Mouse (Mus musculus): ENCODE measurements around the gene Gria3. TPM values are rescaled to one million over a fixed set of nuclear protein-coding genes. Genes with fewer than 3 reads are reported as not detected.

The Gria3 gene
- polyA plus RNA-seq, 1 experiment from 2014 or later, result 7.9 TPM

GRCm38 (mm10) chrX:41616928-41617327, 216.3 kb downstream of the Gria3 start:
- Histone ChIP-seq H3K9me3 (replicated peaks; ENCODE audit: control insufficient read depth, low read length) (no peaks in the 10 kb centered on the region), H3K27me3 (ENCODE audit: control insufficient read depth, insufficient read depth, low read length) (no peaks in the 10 kb centered on the region), H3K36me3 (ENCODE audit: control insufficient read depth, insufficient read depth, low read length) (no peaks in the 10 kb centered on the region), H3K9ac (ENCODE audit: low read length) (no peak overlapping the region), H3K4me3 (replicated peaks; ENCODE audit: low read length) (no peak overlapping the region), H3K27ac (ENCODE audit: low read length) (no peak overlapping the region), H3K4me2 (ENCODE audit: low read depth, low read length) (no peak overlapping the region), H3K4me1 (ENCODE audit: control insufficient read depth, insufficient read depth, low read length) (no peaks in the 10 kb centered on the region)
- WGBS, result 97% methylated on average over 1 of the region's 1 CpGs
- no peak for ATAC-seq (ENCODE audit: insufficient read depth, low FRiP score)

GRCm38 (mm10) chrX:41618396-41618795, 217.7 kb downstream of the Gria3 start:
- WGBS, result 93% methylated on average over 2 of the region's 2 CpGs

GRCm38 (mm10) chrX:41633576-41633975, 232.9 kb downstream of the Gria3 start:
- no peaks in the 10 kb centered on the region for H3K4me1 ChIP-seq (ENCODE audit: control insufficient read depth, insufficient read depth, low read length)
- H3K9me3 ChIP-seq (replicated peaks; ENCODE audit: control insufficient read depth, low read length), result no peaks in the 10 kb centered on the region
- H3K4me3 ChIP-seq (replicated peaks; ENCODE audit: low read length), result no peak overlapping the region
- no peak overlapping the region for H3K4me2 ChIP-seq (ENCODE audit: low read depth, low read length)
- ATAC-seq (ENCODE audit: insufficient read depth, low FRiP score), result no peak
- no peaks in the 10 kb centered on the region for H3K36me3 ChIP-seq (ENCODE audit: control insufficient read depth, insufficient read depth, low read length)
- H3K27ac ChIP-seq (ENCODE audit: low read length), result no peak overlapping the region
- 76% methylated on average over 4 of the region's 4 CpGs for WGBS
- no peak overlapping the region for H3K9ac ChIP-seq (ENCODE audit: low read length)
- H3K27me3 ChIP-seq (ENCODE audit: control insufficient read depth, insufficient read depth, low read length), result no peaks in the 10 kb centered on the region

More at GRCm38 (mm10) chrX:41618396-41618795, 217.7 kb downstream of the Gria3 start:
- Histone ChIP-seq H3K4me3 (replicated peaks; ENCODE audit: low read length) (no peak overlapping the region), H3K27ac (ENCODE audit: low read length) (no peak overlapping the region), H3K9me3 (replicated peaks; ENCODE audit: control insufficient read depth, low read length) (no peaks in the 10 kb centered on the region), H3K4me1 (ENCODE audit: control insufficient read depth, insufficient read depth, low read length) (no peaks in the 10 kb centered on the region), H3K4me2 (ENCODE audit: low read depth, low read length) (no peak overlapping the region), H3K9ac (ENCODE audit: low read length) (no peak overlapping the region), H3K36me3 (ENCODE audit: control insufficient read depth, insufficient read depth, low read length) (no peaks in the 10 kb centered on the region), H3K27me3 (ENCODE audit: control insufficient read depth, insufficient read depth, low read length) (no peaks in the 10 kb centered on the region)
- no peak for ATAC-seq (ENCODE audit: insufficient read depth, low FRiP score)

GRCm38 (mm10) chrX:41644954-41645353, 244.3 kb downstream of the Gria3 start:
- H3K9ac ChIP-seq (ENCODE audit: low read length), result no peak overlapping the region
- no peaks in the 10 kb centered on the region for H3K9me3 ChIP-seq (replicated peaks; ENCODE audit: control insufficient read depth, low read length)
- H3K4me1 ChIP-seq (ENCODE audit: control insufficient read depth, insufficient read depth, low read length), result no peaks in the 10 kb centered on the region
- H3K27me3 ChIP-seq (ENCODE audit: control insufficient read depth, insufficient read depth, low read length), result no peaks in the 10 kb centered on the region
- no peaks in the 10 kb centered on the region for H3K36me3 ChIP-seq (ENCODE audit: control insufficient read depth, insufficient read depth, low read length)
- H3K4me2 ChIP-seq (ENCODE audit: low read depth, low read length), result no peak overlapping the region
- H3K27ac ChIP-seq (ENCODE audit: low read length), result no peak overlapping the region
- no peak for ATAC-seq (ENCODE audit: insufficient read depth, low FRiP score)
- 40% methylated on average over 2 of the region's 2 CpGs for WGBS
- H3K4me3 ChIP-seq (replicated peaks; ENCODE audit: low read length), result no peak overlapping the region

GRCm38 (mm10) chrX:41657791-41658190, 257.1 kb downstream of the Gria3 start:
- Histone ChIP-seq H3K36me3 (ENCODE audit: control insufficient read depth, insufficient read depth, low read length) (no peaks in the 10 kb centered on the region), H3K4me1 (ENCODE audit: control insufficient read depth, insufficient read depth, low read length) (no peaks in the 10 kb centered on the region), H3K27ac (ENCODE audit: low read length) (no peak overlapping the region), H3K27me3 (ENCODE audit: control insufficient read depth, insufficient read depth, low read length) (no peaks in the 10 kb centered on the region), H3K9me3 (replicated peaks; ENCODE audit: control insufficient read depth, low read length) (no peaks in the 10 kb centered on the region), H3K9ac (ENCODE audit: low read length) (no peak overlapping the region), H3K4me3 (replicated peaks; ENCODE audit: low read length) (no peak overlapping the region), H3K4me2 (ENCODE audit: low read depth, low read length) (no peak overlapping the region)
- WGBS, result 75% methylated on average over 4 of the region's 4 CpGs
- no peak for ATAC-seq (ENCODE audit: insufficient read depth, low FRiP score)

GRCm38 (mm10) chrX:41688869-41689268, 288.2 kb downstream of the Gria3 start:
- WGBS, result 57% methylated on average over 2 of the region's 2 CpGs

GRCm38 (mm10) chrX:41692076-41692475, 291.4 kb downstream of the Gria3 start:
- WGBS, result 22% methylated on average over 1 of the region's 1 CpGs
- no peak for ATAC-seq (ENCODE audit: insufficient read depth, low FRiP score)
- H3K4me1 ChIP-seq (ENCODE audit: control insufficient read depth, insufficient read depth, low read length), result no peaks in the 10 kb centered on the region
- H3K4me2 ChIP-seq (ENCODE audit: low read depth, low read length), result no peak overlapping the region
- no peak overlapping the region for H3K9ac ChIP-seq (ENCODE audit: low read length)
- no peaks in the 10 kb centered on the region for H3K36me3 ChIP-seq (ENCODE audit: control insufficient read depth, insufficient read depth, low read length)
- no peak overlapping the region for H3K4me3 ChIP-seq (replicated peaks; ENCODE audit: low read length)
- H3K27ac ChIP-seq (ENCODE audit: low read length), result no peak overlapping the region
- no peaks in the 10 kb centered on the region for H3K27me3 ChIP-seq (ENCODE audit: control insufficient read depth, insufficient read depth, low read length)
- H3K9me3 ChIP-seq (replicated peaks; ENCODE audit: control insufficient read depth, low read length), result no peaks in the 10 kb centered on the region

More at GRCm38 (mm10) chrX:41688869-41689268, 288.2 kb downstream of the Gria3 start:
- Histone ChIP-seq H3K36me3 (ENCODE audit: control insufficient read depth, insufficient read depth, low read length) (no peaks in the 10 kb centered on the region), H3K4me2 (ENCODE audit: low read depth, low read length) (no peak overlapping the region), H3K27me3 (ENCODE audit: control insufficient read depth, insufficient read depth, low read length) (no peaks in the 10 kb centered on the region), H3K9me3 (replicated peaks; ENCODE audit: control insufficient read depth, low read length) (no peaks in the 10 kb centered on the region), H3K9ac (ENCODE audit: low read length) (no peak overlapping the region), H3K4me3 (replicated peaks; ENCODE audit: low read length) (no peak overlapping the region), H3K4me1 (ENCODE audit: control insufficient read depth, insufficient read depth, low read length) (no peaks in the 10 kb centered on the region), H3K27ac (ENCODE audit: low read length) (no peak overlapping the region)
- ATAC-seq (ENCODE audit: insufficient read depth, low FRiP score), result no peak

Small RNA genes lying within 50 kb of the gene (microRNA-seq; reads per million reads assigned to microRNA genes)
- not detected for gene Gm22413
